Mouse (Mus musculus) bone marrow, adult 2 months (tissue): ENCODE measurements around the gene Grb2.

Experiments
- CTCF ChIP-seq: fragments of 200-500 bp; IDR thresholded peaks from 2 replicates; pipeline ENCODE4 v1.5.1; 2011; ENCODE audit warnings: low read length, control low read depth; ENCODE audit not compliant: control insufficient read depth, insufficient read depth
- POLR2A ChIP-seq: fragments of 200-500 bp; IDR thresholded peaks from 2 replicates; pipeline ENCODE4 v1.6.1; 2011; ENCODE audit warnings: low read depth, mild to moderate bottlenecking, control low read depth, low read length, borderline replicate concordance; ENCODE audit not compliant: control insufficient read depth

DNA sequence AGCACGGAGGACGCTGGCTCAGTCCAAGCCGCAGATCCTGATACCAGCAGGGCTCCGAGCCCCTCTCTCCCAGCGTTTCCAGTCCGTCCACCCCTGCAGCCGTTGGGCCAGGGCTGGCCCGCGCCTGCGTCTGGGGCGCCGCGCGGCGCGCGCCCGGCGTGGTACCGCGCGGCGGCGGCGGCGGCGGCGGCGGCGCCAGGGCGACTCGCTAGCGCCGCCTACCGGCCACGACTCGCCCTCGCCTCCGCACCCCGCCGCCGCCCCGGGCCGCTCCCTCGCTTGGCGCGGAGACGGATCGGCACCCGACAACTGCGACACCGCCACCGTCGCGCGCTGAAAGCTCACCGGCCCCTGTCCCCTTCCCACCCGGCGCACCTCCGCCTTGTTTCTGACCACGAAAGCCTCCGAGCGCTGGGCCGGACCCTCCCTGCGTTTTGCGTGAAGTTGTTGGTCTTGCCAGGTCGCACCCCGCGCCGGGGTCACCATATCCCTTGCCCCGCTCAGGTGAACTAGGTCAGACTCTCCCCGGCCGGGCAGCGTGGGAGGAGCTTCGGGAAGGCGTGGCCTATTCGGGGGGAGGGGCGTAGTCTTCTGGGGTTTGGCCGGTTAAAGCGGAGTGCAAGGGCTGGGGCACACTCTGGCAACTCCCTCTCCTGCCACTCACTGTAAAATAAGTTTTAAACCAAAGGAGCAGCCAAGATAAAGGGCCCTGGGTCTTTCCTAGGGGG, 95.8 kb downstream of the Grb2 start, which contains the start of gene Mif4gd:
- TF ChIP-seq CTCF (peak; percentile 37; the same call in 1 of the 2 replicates), POLR2A (peak; percentile 69; the same call in 1 of the 2 replicates)
